Mouse (Mus musculus) kidney, postnatal 4 days (tissue): ENCODE results near the gene Fam98c.
"Not testable (repeated sequence)": the region's sequence is repeated elsewhere in the genome, so short reads cannot be mapped to it uniquely, and the experiment has no call there.

Experiments
- DNase-seq, 2 experiments: peaks; one replicate each; pipeline ENCODE4 v3.0.0; 2021; ENCODE audit warnings: mixed read lengths in 2 of 2

Fam98c gene

GRCm38 (mm10) chr7:29155838-29156782, at the start of gene Fam98c:
Gene Fam98c (minus strand): TSS chr7:29156234.
- peak; percentile 87 to 93 for DNase-seq

- DNase-seq = no peak
Measured at GRCm38 (mm10) chr7:29202577-29202976, 46.5 kb upstream of the Fam98c start.

- not testable (repeated sequence) for DNase-seq
Measured at GRCm38 (mm10) chr7:29194230-29194629, 38.2 kb upstream of the Fam98c start.

GRCm38 (mm10) chr7:29181323-29181722, 25.3 kb upstream of the Fam98c start:
- not testable (repeated sequence) for DNase-seq

GRCm38 (mm10) chr7:29180854-29181236, 24.8 kb upstream of the Fam98c start:
- DNase-seq = no peak

- DNase-seq = peak; percentile 96 to 98
Measured at GRCm38 (mm10) chr7:29180077-29180853, 24.2 kb upstream of the Fam98c start, which contains the start of gene Psmd8. Gene Psmd8 (minus strand): TSS chr7:29180701.

- no peak for DNase-seq
Measured at GRCm38 (mm10) chr7:29179323-29179722, 23.3 kb upstream of the Fam98c start.

- DNase-seq = no peak
Measured at GRCm38 (mm10) chr7:29178106-29178505, 22.1 kb upstream of the Fam98c start.

GRCm38 (mm10) chr7:29172390-29173016, 16.5 kb upstream of the Fam98c start:
- DNase-seq = peak in 1 of 2 experiments; percentile 18

GRCm38 (mm10) chr7:29171562-29172097, 15.6 kb upstream of the Fam98c start:
- DNase-seq = peak; percentile 35 to 39

GRCm38 (mm10) chr7:29170755-29171561, 14.9 kb upstream of the Fam98c start:
- peak; percentile 41 to 48 for DNase-seq

GRCm38 (mm10) chr7:29170066-29170754, 14.2 kb upstream of the Fam98c start, which contains the start of the genes Ggn and Spred3:
Gene Ggn (plus strand): TSS chr7:29170210.
Gene Spred3 (minus strand): TSS chr7:29170411.
- DNase-seq = peak; percentile 89 to 93

- DNase-seq = peak; percentile 91 to 93
Measured at GRCm38 (mm10) chr7:29169231-29170065, 13.4 kb upstream of the Fam98c start.

GRCm38 (mm10) chr7:29168791-29169230, 12.8 kb upstream of the Fam98c start:
- peak; percentile 28 to 35 for DNase-seq

GRCm38 (mm10) chr7:29168121-29168695, 12.2 kb upstream of the Fam98c start:
- DNase-seq = no peak

GRCm38 (mm10) chr7:29167656-29168055, 11.6 kb upstream of the Fam98c start:
- DNase-seq = no peak

- DNase-seq = peak; percentile 79 to 86
Measured at GRCm38 (mm10) chr7:29162750-29163525, 6.9 kb upstream of the Fam98c start.

GRCm38 (mm10) chr7:29162294-29162693, 6.3 kb upstream of the Fam98c start:
- no peak for DNase-seq

GRCm38 (mm10) chr7:29158264-29158663, 2.2 kb upstream of the Fam98c start:
- DNase-seq = no peak
